Mouse (Mus musculus): ENCODE data around the gene St6galnac3. TPM values are rescaled to one million over a fixed set of nuclear protein-coding genes. Genes with fewer than 3 reads are reported as not detected.

Gene St6galnac3
- polyA plus RNA-seq, 1 experiment, result 3.2 TPM

DNA sequence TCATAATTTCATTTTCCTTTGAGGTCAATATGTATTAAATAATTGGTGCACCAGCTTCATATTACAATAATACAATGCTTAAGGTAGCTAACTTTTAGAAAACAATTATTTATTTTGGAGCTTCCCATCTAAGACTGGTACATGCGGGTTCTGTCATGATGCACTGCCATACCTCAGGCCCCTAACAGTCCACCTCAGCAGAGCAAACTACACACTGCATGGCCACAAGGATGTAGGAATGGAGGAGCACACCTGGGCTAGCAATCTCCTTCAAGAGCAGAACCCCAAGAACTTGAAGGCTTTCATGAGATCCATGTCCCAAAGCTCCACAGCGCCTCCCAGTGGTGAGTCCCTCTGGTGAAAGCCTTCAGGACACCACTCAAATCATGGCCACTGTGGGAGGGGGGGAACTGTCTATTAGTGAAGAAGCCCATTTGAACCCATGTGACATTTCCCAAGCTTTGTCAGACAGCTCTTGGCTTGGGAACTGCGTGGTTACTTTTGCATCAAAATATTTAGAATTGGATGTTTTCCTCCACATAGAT lies 223.6 kb downstream of the St6galnac3 start:
- H3K4me1 ChIP-seq (ENCODE audit: control insufficient read depth, insufficient read depth, low read length), result no peaks in the 10 kb centered on the region
- no peak overlapping the region for H3K27ac ChIP-seq (ENCODE audit: insufficient read depth, low read depth, low read length)
- no peak overlapping the region for H3K4me3 ChIP-seq (ENCODE audit: insufficient read depth, low read depth, low read length)
- TF ChIP-seq POLR2A (IDR thresholded peaks at IDR 0.05; ENCODE audit: low read depth, low read length) (no peak), CTCF (conservative IDR thresholded peaks at IDR 0.05; ENCODE audit: insufficient read depth, insufficient read length, low read depth, low read length) (peak; percentile 60)
- H3K36me3 ChIP-seq (ENCODE audit: control insufficient read depth, insufficient read depth, low read length), result no peaks in the 10 kb centered on the region
- H3K27me3 ChIP-seq (replicated peaks; ENCODE audit: control insufficient read depth, insufficient read depth, low read length), result no peaks in the 10 kb centered on the region
- 65% methylated on average over 3 of the region's 3 CpGs for WGBS
- DNase-seq, result peak; percentile 51

DNA sequence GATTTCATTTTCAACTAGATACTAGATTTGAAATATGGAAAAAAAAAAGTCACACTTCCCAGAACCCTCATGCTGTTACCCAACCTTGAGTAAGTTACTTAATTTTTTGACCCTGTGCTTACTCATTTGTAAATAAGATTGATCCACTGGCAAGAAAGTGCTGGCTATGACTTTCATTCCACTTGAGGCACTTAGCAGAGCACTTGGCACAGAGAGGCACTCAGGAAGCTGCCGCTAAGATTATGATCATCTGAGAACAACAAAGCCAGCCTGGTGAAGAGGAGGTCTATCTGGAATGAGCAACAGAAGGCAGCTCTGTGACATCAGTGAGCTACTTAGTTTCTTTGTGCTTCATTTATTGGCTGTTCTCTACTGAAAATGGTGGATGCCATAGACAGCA lies 232.0 kb downstream of the St6galnac3 start:
- 41% methylated on average over 1 of the region's 1 CpGs for WGBS
- Histone ChIP-seq H3K27me3 (replicated peaks; ENCODE audit: control insufficient read depth, insufficient read depth, low read length) (no peaks in the 10 kb centered on the region), H3K27ac (ENCODE audit: insufficient read depth, low read depth, low read length) (no peak overlapping the region), H3K4me3 (ENCODE audit: insufficient read depth, low read depth, low read length) (no peak overlapping the region), H3K4me1 (ENCODE audit: control insufficient read depth, insufficient read depth, low read length) (no peaks in the 10 kb centered on the region), H3K36me3 (ENCODE audit: control insufficient read depth, insufficient read depth, low read length) (no peaks in the 10 kb centered on the region)
- DNase-seq, result peak; percentile 2
- TF ChIP-seq CTCF (conservative IDR thresholded peaks at IDR 0.05; ENCODE audit: insufficient read depth, insufficient read length, low read depth, low read length) (no peak), POLR2A (IDR thresholded peaks at IDR 0.05; ENCODE audit: low read depth, low read length) (no peak)

DNA sequence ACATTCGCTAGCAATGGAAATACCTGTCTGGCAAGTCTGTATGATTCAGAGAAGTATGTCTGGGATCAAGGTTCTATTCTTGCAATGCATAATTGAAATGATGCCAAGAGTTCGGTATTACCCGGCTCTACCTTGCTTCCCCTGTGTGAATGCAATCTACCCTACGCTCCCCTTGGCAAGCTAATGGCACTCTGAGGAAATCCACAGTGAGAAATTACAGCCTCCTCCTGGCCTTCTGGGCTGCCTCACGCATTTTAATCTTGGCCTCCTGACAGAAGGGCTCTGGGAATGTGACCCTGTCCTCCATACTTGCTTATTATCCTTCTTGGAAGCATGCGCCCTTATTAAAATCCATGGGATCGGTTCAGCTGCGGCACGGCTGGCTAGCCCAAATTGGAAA lies 235.3 kb downstream of the St6galnac3 start:
- no peak for TF ChIP-seq CTCF (conservative IDR thresholded peaks at IDR 0.05; ENCODE audit: insufficient read depth, insufficient read length, low read depth, low read length)
- H3K27me3 ChIP-seq (replicated peaks; ENCODE audit: control insufficient read depth, insufficient read depth, low read length), result no peaks in the 10 kb centered on the region
- no peak overlapping the region for H3K4me3 ChIP-seq (ENCODE audit: insufficient read depth, low read depth, low read length)
- 62% methylated on average over 9 of the region's 9 CpGs for WGBS
- DNase-seq, result peak; percentile 31
- H3K4me1 ChIP-seq (ENCODE audit: control insufficient read depth, insufficient read depth, low read length), result no peaks in the 10 kb centered on the region
- H3K36me3 ChIP-seq (ENCODE audit: control insufficient read depth, insufficient read depth, low read length), result no peaks in the 10 kb centered on the region
- no peak overlapping the region for H3K27ac ChIP-seq (ENCODE audit: insufficient read depth, low read depth, low read length)

DNA sequence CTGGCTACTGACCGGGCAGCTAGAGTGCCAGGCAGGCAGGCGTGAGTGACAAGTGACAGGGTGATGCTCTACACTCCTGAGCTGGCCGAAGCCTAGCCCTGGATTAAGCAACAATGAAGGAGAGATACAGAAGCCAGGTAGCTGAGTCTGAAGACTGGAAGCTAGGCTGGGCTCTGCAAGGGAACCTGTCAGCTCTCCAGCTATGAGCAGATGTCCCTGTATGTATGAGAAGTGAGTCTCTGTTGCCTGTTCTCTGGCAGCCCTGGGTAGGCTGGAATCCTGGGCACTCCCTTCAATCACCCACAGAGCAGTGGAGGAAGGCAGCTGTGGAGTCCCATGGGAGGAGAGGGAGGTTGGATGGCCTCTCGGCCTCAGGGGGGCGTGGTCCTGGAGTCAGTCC lies 236.0 kb downstream of the St6galnac3 start:
- no peak for DNase-seq
- H3K4me3 ChIP-seq (ENCODE audit: insufficient read depth, low read depth, low read length), result no peak overlapping the region
- no peaks in the 10 kb centered on the region for H3K36me3 ChIP-seq (ENCODE audit: control insufficient read depth, insufficient read depth, low read length)
- 89% methylated on average over 5 of the region's 5 CpGs for WGBS
- no peak overlapping the region for H3K27ac ChIP-seq (ENCODE audit: insufficient read depth, low read depth, low read length)
- no peaks in the 10 kb centered on the region for H3K27me3 ChIP-seq (replicated peaks; ENCODE audit: control insufficient read depth, insufficient read depth, low read length)
- no peak for TF ChIP-seq CTCF (conservative IDR thresholded peaks at IDR 0.05; ENCODE audit: insufficient read depth, insufficient read length, low read depth, low read length)
- no peak for TF ChIP-seq POLR2A (IDR thresholded peaks at IDR 0.05; ENCODE audit: low read depth, low read length)
- no peaks in the 10 kb centered on the region for H3K4me1 ChIP-seq (ENCODE audit: control insufficient read depth, insufficient read depth, low read length)

DNA sequence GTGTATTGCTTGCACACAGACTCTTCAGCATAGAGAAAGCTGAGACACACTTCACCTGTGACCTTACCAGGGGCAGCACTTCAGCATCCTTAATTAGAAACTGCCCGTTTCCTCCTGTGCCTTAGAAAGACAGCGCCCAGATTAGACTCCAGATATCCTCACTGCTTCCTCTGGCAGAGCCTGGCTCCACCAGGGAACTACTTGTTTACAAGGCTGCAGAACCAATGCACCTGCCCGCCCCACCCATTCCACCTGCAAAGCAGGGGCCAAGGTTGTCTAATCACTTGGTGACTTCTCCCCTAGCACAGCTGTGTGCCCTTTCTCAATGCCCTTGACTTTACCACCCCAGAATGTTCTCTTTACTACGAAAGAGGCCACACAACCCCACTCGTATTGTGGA lies 239.8 kb downstream of the St6galnac3 start:
- Histone ChIP-seq H3K4me3 (ENCODE audit: insufficient read depth, low read depth, low read length) (no peak overlapping the region), H3K27me3 (replicated peaks; ENCODE audit: control insufficient read depth, insufficient read depth, low read length) (no peaks in the 10 kb centered on the region), H3K4me1 (ENCODE audit: control insufficient read depth, insufficient read depth, low read length) (no peaks in the 10 kb centered on the region), H3K36me3 (ENCODE audit: control insufficient read depth, insufficient read depth, low read length) (no peaks in the 10 kb centered on the region), H3K27ac (ENCODE audit: insufficient read depth, low read depth, low read length) (no peak overlapping the region)
- TF ChIP-seq POLR2A (IDR thresholded peaks at IDR 0.05; ENCODE audit: low read depth, low read length) (no peak), CTCF (conservative IDR thresholded peaks at IDR 0.05; ENCODE audit: insufficient read depth, insufficient read length, low read depth, low read length) (no peak)
- 82% methylated on average over 5 of the region's 5 CpGs for WGBS
- no peak for DNase-seq

DNA sequence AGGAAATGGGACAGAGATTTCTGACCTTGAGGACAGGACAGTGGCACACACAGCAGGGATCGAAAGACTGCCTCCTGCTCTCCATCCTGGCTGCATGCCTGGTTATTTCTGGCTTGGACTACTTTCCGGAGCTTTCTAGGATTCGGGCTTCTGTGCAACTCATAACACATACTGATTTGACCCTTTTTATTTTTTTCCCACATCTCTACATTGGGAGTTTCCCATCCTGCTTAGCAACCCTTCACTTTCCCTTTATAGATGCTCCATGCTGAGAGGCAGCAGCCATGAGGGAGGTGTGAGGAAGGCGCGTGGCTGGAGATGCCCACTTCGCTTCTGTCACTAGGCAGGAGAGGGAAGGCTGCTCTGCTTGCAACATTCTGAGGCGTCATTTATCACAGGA lies 240.3 kb downstream of the St6galnac3 start:
- Histone ChIP-seq H3K27me3 (replicated peaks; ENCODE audit: control insufficient read depth, insufficient read depth, low read length) (no peaks in the 10 kb centered on the region), H3K27ac (ENCODE audit: insufficient read depth, low read depth, low read length) (no peak overlapping the region), H3K4me3 (ENCODE audit: insufficient read depth, low read depth, low read length) (no peak overlapping the region), H3K4me1 (ENCODE audit: control insufficient read depth, insufficient read depth, low read length) (no peaks in the 10 kb centered on the region), H3K36me3 (ENCODE audit: control insufficient read depth, insufficient read depth, low read length) (no peaks in the 10 kb centered on the region)
- no peak for TF ChIP-seq CTCF (conservative IDR thresholded peaks at IDR 0.05; ENCODE audit: insufficient read depth, insufficient read length, low read depth, low read length)
- TF ChIP-seq POLR2A (IDR thresholded peaks at IDR 0.05; ENCODE audit: low read depth, low read length), result no peak
- peak; percentile 56 for DNase-seq
- 63% methylated on average over 7 of the region's 7 CpGs for WGBS

DNA sequence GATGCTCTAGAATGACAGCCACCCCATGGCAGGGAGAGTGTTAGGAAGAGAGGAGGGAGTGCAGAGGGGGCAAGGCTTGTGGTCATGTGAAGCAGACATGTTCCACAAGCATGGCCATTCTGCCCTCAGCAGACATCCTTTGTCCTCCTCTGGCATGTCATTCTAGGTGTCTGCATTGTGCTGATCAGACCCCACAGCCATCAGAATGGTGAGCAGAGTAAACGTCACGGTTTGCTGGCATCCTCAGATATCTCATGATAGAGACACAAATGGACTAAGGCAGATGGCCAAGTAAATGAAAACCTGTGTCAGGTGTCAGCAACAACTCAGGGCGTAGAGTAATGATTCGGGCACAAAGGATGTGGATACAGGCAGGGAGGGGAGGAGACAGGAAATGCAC lies 241.3 kb downstream of the St6galnac3 start:
- no peaks in the 10 kb centered on the region for H3K27me3 ChIP-seq (replicated peaks; ENCODE audit: control insufficient read depth, insufficient read depth, low read length)
- no peak overlapping the region for H3K4me3 ChIP-seq (ENCODE audit: insufficient read depth, low read depth, low read length)
- 83% methylated on average over 4 of the region's 4 CpGs for WGBS
- no peak for TF ChIP-seq CTCF (conservative IDR thresholded peaks at IDR 0.05; ENCODE audit: insufficient read depth, insufficient read length, low read depth, low read length)
- TF ChIP-seq POLR2A (IDR thresholded peaks at IDR 0.05; ENCODE audit: low read depth, low read length), result no peak
- no peaks in the 10 kb centered on the region for H3K4me1 ChIP-seq (ENCODE audit: control insufficient read depth, insufficient read depth, low read length)
- H3K27ac ChIP-seq (ENCODE audit: insufficient read depth, low read depth, low read length), result no peak overlapping the region
- no peak for DNase-seq
- H3K36me3 ChIP-seq (ENCODE audit: control insufficient read depth, insufficient read depth, low read length), result no peaks in the 10 kb centered on the region
